Mouse (Mus musculus) midbrain, embryonic 16.5 days (tissue): ENCODE measurements at regions not wholly inside any gene's neighbourhood (a gene's known extent, or its start where the extent isn't known, plus 50 kb on each side); places are given as distances from the start of the nearest gene placed in this dataset.

ENCODE experiments used
- ATAC-seq: fragments of 200-750 bp; cut with Nextera tagmentation; 2 replicates; pipeline ENCODE4 v1.8.0; 2017; ENCODE audit warnings: moderate TSS enrichment
- H3K27ac ChIP-seq: fragments of 300-500 bp; sonication (generic); 2 replicates; pipeline ENCODE4 v1.5.1; 2014; ENCODE audit warnings: mild to moderate bottlenecking, low read length, mixed read lengths
- H3K27me3 ChIP-seq: fragments of 300-500 bp; sonication (generic); 2 replicates; pipeline ENCODE4 v1.6.1; 2014; ENCODE audit warnings: low read depth, low read length, mixed read lengths; ENCODE audit not compliant: control insufficient read depth, insufficient read depth
- H3K36me3 ChIP-seq: fragments of 300-500 bp; sonication (generic); 2 replicates; pipeline ENCODE4 v1.6.1; 2014; ENCODE audit warnings: mild to moderate bottlenecking, low read length, moderate library complexity, mixed read lengths; ENCODE audit not compliant: control insufficient read depth, insufficient read depth
- H3K4me1 ChIP-seq: fragments of 300-500 bp; sonication (generic); 2 replicates; pipeline ENCODE4 v1.6.1; 2014; ENCODE audit warnings: mild to moderate bottlenecking, low read length, mixed read lengths; ENCODE audit not compliant: control insufficient read depth, insufficient read depth
- H3K4me2 ChIP-seq: fragments of 300-500 bp; sonication (generic); 2 replicates; pipeline ENCODE4 v1.6.1; 2014; ENCODE audit warnings: mild to moderate bottlenecking, low read length, mixed read lengths
- H3K4me3 ChIP-seq: fragments of 300-500 bp; sonication (generic); 2 replicates; pipeline ENCODE4 v1.5.1; 2014; ENCODE audit warnings: low read depth, mild to moderate bottlenecking, low read length, moderate library complexity, mixed read lengths
- H3K9ac ChIP-seq: fragments of 300-500 bp; sonication (generic); 2 replicates; pipeline ENCODE4 v1.6.1; 2014; ENCODE audit warnings: low read depth, low read length, mixed read lengths
- H3K9me3 ChIP-seq: fragments of 300-500 bp; sonication (generic); replicated peaks from 2 replicates; pipeline ENCODE4 v1.6.1; 2014; ENCODE audit warnings: mild to moderate bottlenecking, low read length, mixed read lengths; ENCODE audit not compliant: control insufficient read depth, poor library complexity, severe bottlenecking
- WGBS: fragments of 180-500 bp; shearing (Covaris S2); extraction: QIAGEN DNeasy Blood & Tissue Kit; methylation state at CpG from one replicate; pipeline ENCODE4 v1.1.7; 2014; 5-methylcytosine and 5-hydroxymethylcytosine counted together

GRCm38 (mm10) chr1:186340701-186341100, 223.6 kb upstream of the Lyplal1 start:
- Histone ChIP-seq H3K9ac (no peak overlapping the region), H3K9me3 (no peaks in the 10 kb centered on the region), H3K27ac (no peak overlapping the region), H3K27me3 (no peaks in the 10 kb centered on the region), H3K36me3 (no peaks in the 10 kb centered on the region), H3K4me3 (no peak overlapping the region), H3K4me1 (no peaks in the 10 kb centered on the region), H3K4me2 (no peak overlapping the region)
- ATAC-seq = no peak
- 73% methylated on average over 3 of the region's 3 CpGs for WGBS

GRCm38 (mm10) chr1:186317285-186317684, 200.2 kb upstream of the Lyplal1 start:
- no peak overlapping the region for H3K27ac ChIP-seq
- no peak overlapping the region for H3K9ac ChIP-seq
- H3K4me1 ChIP-seq = no peaks in the 10 kb centered on the region
- no peaks in the 10 kb centered on the region for H3K36me3 ChIP-seq
- ATAC-seq = no peak
- no peak overlapping the region for H3K4me2 ChIP-seq
- H3K4me3 ChIP-seq = no peak overlapping the region
- 91% methylated on average over 2 of the region's 2 CpGs for WGBS
- H3K27me3 ChIP-seq = no peaks in the 10 kb centered on the region
- no peaks in the 10 kb centered on the region for H3K9me3 ChIP-seq

- H3K4me2 ChIP-seq = no peak overlapping the region
- no peaks in the 10 kb centered on the region for H3K36me3 ChIP-seq
- no peaks in the 10 kb centered on the region for H3K27me3 ChIP-seq
- H3K4me1 ChIP-seq = no peaks in the 10 kb centered on the region
- no peak overlapping the region for H3K9ac ChIP-seq
- H3K9me3 ChIP-seq = no peaks in the 10 kb centered on the region
- H3K4me3 ChIP-seq = no peak overlapping the region
- WGBS = 90% methylated on average over 4 of the region's 4 CpGs
- ATAC-seq = no peak
- H3K27ac ChIP-seq = no peak overlapping the region
Observed at GRCm38 (mm10) chr1:186314180-186314579, 197.1 kb upstream of the Lyplal1 start.

GRCm38 (mm10) chr1:186312698-186313097, 195.6 kb upstream of the Lyplal1 start:
- Histone ChIP-seq H3K27ac (no peak overlapping the region), H3K36me3 (no peaks in the 10 kb centered on the region), H3K27me3 (no peaks in the 10 kb centered on the region), H3K4me1 (no peaks in the 10 kb centered on the region), H3K9ac (no peak overlapping the region), H3K9me3 (no peaks in the 10 kb centered on the region), H3K4me2 (no peak overlapping the region), H3K4me3 (no peak overlapping the region)
- WGBS = 81% methylated on average over 9 of the region's 9 CpGs
- ATAC-seq = no peak

- WGBS = 90% methylated on average over 7 of the region's 7 CpGs
- no peak overlapping the region for H3K27ac ChIP-seq
- no peak for ATAC-seq
- no peak overlapping the region for H3K4me3 ChIP-seq
- no peaks in the 10 kb centered on the region for H3K9me3 ChIP-seq
- H3K27me3 ChIP-seq = no peaks in the 10 kb centered on the region
- no peaks in the 10 kb centered on the region for H3K4me1 ChIP-seq
- H3K4me2 ChIP-seq = no peak overlapping the region
- no peaks in the 10 kb centered on the region for H3K36me3 ChIP-seq
- H3K9ac ChIP-seq = no peak overlapping the region
Observed at GRCm38 (mm10) chr1:186312008-186312407, 194.9 kb upstream of the Lyplal1 start.

- Histone ChIP-seq H3K4me3 (no peak overlapping the region), H3K9me3 (no peaks in the 10 kb centered on the region), H3K36me3 (no peaks in the 10 kb centered on the region), H3K27me3 (no peaks in the 10 kb centered on the region), H3K27ac (no peak overlapping the region), H3K4me2 (no peak overlapping the region), H3K4me1 (no peaks in the 10 kb centered on the region), H3K9ac (no peak overlapping the region)
- no peak for ATAC-seq
- 90% methylated on average over 6 of the region's 6 CpGs for WGBS
Observed at GRCm38 (mm10) chr1:186307627-186308026, 190.5 kb upstream of the Lyplal1 start.

- Histone ChIP-seq H3K9ac (no peak overlapping the region), H3K4me2 (no peak overlapping the region), H3K27me3 (no peaks in the 10 kb centered on the region), H3K36me3 (no peaks in the 10 kb centered on the region), H3K9me3 (no peaks in the 10 kb centered on the region), H3K27ac (no peak overlapping the region), H3K4me3 (no peak overlapping the region), H3K4me1 (no peaks in the 10 kb centered on the region)
- no peak for ATAC-seq
- WGBS = 76% methylated on average over 7 of the region's 7 CpGs
Observed at GRCm38 (mm10) chr1:186297464-186297863, 180.4 kb upstream of the Lyplal1 start.

- no peaks in the 10 kb centered on the region for H3K27me3 ChIP-seq
- no peak overlapping the region for H3K4me3 ChIP-seq
- ATAC-seq = no peak
- no peak overlapping the region for H3K27ac ChIP-seq
- H3K9me3 ChIP-seq = no peaks in the 10 kb centered on the region
- H3K9ac ChIP-seq = no peak overlapping the region
- H3K4me1 ChIP-seq = no peaks in the 10 kb centered on the region
- no peaks in the 10 kb centered on the region for H3K36me3 ChIP-seq
- no peak overlapping the region for H3K4me2 ChIP-seq
- 74% methylated on average over 2 of the region's 2 CpGs for WGBS
Observed at GRCm38 (mm10) chr1:186295201-186295600, 178.1 kb upstream of the Lyplal1 start.

GRCm38 (mm10) chr1:186294635-186295034, 177.5 kb upstream of the Lyplal1 start:
- ATAC-seq = no peak
- WGBS = 94% methylated on average over 2 of the region's 2 CpGs
- Histone ChIP-seq H3K9ac (no peak overlapping the region), H3K27ac (no peak overlapping the region), H3K4me2 (no peak overlapping the region), H3K4me3 (no peak overlapping the region), H3K4me1 (no peaks in the 10 kb centered on the region), H3K27me3 (no peaks in the 10 kb centered on the region), H3K9me3 (no peaks in the 10 kb centered on the region), H3K36me3 (no peaks in the 10 kb centered on the region)

- 87% methylated on average over 2 of the region's 2 CpGs for WGBS
- Histone ChIP-seq H3K27me3 (no peaks in the 10 kb centered on the region), H3K9me3 (no peaks in the 10 kb centered on the region), H3K9ac (no peak overlapping the region), H3K36me3 (no peaks in the 10 kb centered on the region), H3K27ac (no peak overlapping the region), H3K4me3 (no peak overlapping the region), H3K4me2 (no peak overlapping the region), H3K4me1 (no peaks in the 10 kb centered on the region)
- ATAC-seq = no peak
Observed at GRCm38 (mm10) chr1:186289117-186289516, 172.0 kb upstream of the Lyplal1 start.
